Mouse (Mus musculus): ENCODE data around the gene Ccm2.
A peak's percentile ranks its signal among the peaks of the same experiment; 100 is the strongest.

Gene Ccm2

GRCm38 (mm10) chr11:6546205-6547013 is at the start of gene Ccm2:
Gene Ccm2, plus strand, starts transcription at chr11:6546887.
- peak; percentile 95 for DNase-seq (ENCODE audit: low read depth)

- DNase-seq (ENCODE audit: low read depth), result peak; percentile 41
Observed at GRCm38 (mm10) chr11:6497311-6497948, 49.3 kb upstream of the Ccm2 start.

GRCm38 (mm10) chr11:6502506-6502905 is 44.2 kb upstream of the Ccm2 start:
- DNase-seq (ENCODE audit: low read depth), result no peak

DNA sequence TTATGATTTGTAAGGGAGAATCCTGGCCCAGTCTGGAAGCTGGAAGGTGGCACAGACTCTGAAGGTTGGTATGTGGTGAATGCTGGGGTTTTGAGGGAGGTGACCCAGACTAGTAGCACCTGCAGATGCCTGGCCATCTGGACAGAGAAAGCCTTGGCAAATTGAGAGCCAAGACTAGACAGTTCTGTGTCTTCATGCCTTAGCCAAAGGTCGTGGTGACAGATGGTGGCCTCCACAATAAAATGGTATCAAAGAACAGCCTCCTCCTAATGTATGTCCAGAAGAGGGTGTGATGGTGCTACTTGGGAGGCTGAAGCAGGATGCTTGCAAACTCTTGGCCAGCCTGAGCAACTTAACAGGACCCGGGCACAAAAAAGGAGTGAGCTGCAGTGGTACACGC is 42.5 kb upstream of the Ccm2 start:
- no peak for DNase-seq (ENCODE audit: low read depth)

GRCm38 (mm10) chr11:6504689-6505088 is 42.0 kb upstream of the Ccm2 start:
- DNase-seq (ENCODE audit: low read depth), result no peak

- DNase-seq (ENCODE audit: low read depth), result no peak
Observed at GRCm38 (mm10) chr11:6506516-6506915, 40.2 kb upstream of the Ccm2 start.

DNA sequence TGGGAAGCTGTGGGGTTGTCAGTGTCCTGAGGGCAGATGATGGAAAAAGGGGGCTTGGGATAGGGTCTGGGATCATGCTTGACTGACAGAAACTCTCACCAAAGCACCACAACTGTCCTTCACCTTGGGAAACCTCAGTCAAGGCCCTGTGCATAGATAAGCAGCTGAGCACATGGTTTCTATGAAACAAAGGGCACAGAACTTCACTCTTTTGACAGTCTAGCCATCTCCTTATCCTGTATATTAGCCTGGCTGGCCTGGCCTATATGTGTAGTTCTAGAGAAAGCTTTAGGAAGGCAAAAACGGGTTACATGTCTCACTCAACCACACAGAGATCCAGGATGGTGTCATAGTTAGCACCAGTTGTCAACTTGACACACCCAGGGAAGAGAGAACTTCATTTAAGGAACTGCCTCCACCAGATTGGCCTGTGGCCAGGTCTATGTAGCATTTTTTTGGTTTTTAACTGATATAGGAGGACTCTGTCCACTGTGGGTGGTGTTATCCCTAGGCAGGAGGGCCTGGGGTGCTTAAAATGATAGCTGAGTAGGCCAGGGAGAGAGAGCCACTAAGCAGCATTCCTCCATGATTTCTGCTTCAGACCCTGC is 38.3 kb upstream of the Ccm2 start:
- no peak for DNase-seq (ENCODE audit: low read depth)

DNA sequence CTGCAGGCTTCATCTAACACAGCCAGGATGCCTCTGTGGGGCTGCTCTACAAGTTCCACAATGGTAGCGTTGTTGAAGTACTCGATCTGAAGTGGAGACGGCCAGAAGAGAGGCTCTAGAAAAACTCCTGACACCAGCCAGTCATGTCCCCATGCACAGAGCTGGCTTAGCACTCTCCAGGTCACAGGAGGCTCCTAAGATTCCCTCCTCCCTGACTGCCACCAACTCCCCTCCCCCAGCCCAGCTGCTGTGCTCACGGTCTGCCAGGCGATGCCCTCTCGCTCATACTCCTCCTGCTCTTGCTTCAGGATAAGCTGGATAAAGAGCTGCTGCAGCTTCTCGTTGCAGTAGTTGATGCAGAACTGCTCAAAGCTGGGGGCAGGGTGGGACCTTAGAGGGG is 31.9 kb upstream of the Ccm2 start:
- no peak for DNase-seq (ENCODE audit: low read depth)

DNA sequence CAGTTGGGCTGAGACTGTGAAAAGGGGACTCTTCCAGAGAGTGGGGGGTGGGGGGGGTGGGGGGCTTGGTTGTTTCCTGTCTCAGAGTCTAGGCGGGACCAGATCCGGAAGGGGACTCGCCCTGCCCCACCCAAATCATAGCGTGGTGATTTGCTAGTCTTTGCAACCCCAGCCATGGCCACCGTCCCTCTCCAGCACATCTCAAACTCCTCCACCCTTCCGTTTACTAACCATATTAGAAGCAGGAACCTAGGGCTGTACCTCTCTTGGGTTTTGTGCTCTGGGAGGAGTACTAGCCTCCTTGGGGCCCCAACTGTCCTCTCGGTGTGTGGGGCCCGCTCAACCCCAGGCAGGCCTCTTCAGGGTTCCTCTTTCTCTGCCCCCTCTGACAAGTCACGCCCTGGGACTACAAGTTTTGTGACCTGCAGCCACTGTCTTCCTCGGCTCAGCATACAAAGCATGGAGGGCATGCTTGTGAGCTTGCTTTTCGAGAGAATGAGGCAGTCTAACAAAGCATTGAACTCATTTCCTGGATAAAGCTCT is 27.1 kb upstream of the Ccm2 start:
- peak; percentile 42 for DNase-seq (ENCODE audit: low read depth)

GRCm38 (mm10) chr11:6520507-6521173 is 26.0 kb upstream of the Ccm2 start, which contains the start of gene Myo1g:
Gene Myo1g, minus strand, starts transcription at chr11:6520965.
- DNase-seq (ENCODE audit: low read depth), result peak; percentile 74

DNA sequence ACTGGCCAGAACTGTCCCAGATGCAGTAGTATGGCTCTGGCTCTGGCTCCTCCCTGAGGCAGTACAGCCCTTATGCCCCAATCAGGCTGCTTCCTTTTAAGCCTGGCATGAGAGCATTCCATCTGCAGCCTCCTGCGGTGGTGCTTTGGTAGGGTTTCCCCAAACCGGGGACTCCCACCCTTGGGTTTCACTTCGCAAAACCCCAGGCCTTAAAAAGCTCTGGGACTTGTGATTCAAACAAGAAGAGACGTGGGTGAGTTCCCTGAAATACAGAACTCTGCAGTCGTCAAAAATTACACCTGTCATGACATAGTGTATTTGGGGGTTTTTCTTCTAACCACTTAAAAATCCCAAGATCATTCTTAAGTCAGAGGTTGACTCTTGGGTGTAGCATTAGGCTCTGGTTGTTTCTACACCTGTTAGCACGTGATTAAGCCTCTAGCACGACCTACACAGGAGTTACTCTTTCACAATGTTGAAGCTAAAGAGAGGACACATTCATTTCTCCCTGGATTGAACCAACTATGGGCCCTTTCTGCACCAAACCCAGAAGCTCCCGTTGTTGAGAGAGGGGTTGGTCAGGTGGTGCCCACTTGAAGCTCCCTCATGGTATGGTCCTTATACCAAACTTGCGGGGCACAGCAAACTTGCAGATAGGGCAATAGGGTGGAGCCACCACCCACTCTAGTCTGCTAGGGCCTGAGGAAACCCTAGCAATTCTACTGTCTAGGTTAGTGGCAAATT is 23.7 kb upstream of the Ccm2 start:
- DNase-seq (ENCODE audit: low read depth), result peak; percentile 53

DNA sequence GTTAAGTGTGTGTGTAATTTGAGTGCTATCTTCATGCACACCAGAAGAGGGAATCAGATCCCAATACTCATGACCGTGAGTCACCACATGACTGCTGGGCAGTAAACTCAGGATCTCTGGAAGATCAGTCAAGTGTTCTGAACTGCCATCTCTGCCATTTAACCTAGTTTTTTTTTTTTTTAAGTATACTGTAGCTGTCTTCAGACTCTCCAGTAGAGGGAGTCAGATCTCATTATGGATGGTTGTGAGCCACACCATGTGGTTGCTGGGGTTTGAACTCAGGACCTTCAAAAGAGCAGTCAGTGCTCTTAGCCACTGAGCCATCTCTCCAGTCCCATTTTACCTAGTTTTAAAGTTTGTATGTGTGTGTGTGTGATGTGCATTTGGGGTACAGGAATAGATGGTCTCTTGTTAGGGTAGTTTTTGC is 23.0 kb upstream of the Ccm2 start:
- DNase-seq (ENCODE audit: low read depth), result peak; percentile 47

- DNase-seq (ENCODE audit: low read depth), result no peak
Observed at GRCm38 (mm10) chr11:6524165-6524879, 22.4 kb upstream of the Ccm2 start.

- DNase-seq (ENCODE audit: low read depth), result no peak
Observed at GRCm38 (mm10) chr11:6524880-6525238, 21.8 kb upstream of the Ccm2 start.

GRCm38 (mm10) chr11:6525241-6525640 is 21.4 kb upstream of the Ccm2 start:
- no peak for DNase-seq (ENCODE audit: low read depth)

- peak; percentile 44 for DNase-seq (ENCODE audit: low read depth)
Observed at GRCm38 (mm10) chr11:6526526-6527255, 20.0 kb upstream of the Ccm2 start.

GRCm38 (mm10) chr11:6527256-6528185 is 19.2 kb upstream of the Ccm2 start:
- peak; percentile 48 for DNase-seq (ENCODE audit: low read depth)

- peak; percentile 100 for DNase-seq (ENCODE audit: low read depth)
Observed at GRCm38 (mm10) chr11:6528186-6529006, 18.3 kb upstream of the Ccm2 start.
